Mouse (Mus musculus) heart, postnatal 10 days (tissue): ENCODE data around the gene Ap3b1. TPM values are rescaled to one million over a fixed set of nuclear protein-coding genes. Genes with fewer than 3 reads are reported as not detected.
"Not testable (repeated sequence)": the region's sequence is repeated elsewhere in the genome, so short reads cannot be mapped to it uniquely, and the experiment has no call there.

Experiments used
- DNase-seq, 2 experiments: peaks; one replicate each; pipeline ENCODE4 v3.0.0; 2021
- intact Hi-C: fragments of 180-260 bp; cut with DNase I; formaldehyde crosslinking; loops from one replicate; pipeline ENCODE4 v1.15.1; 2025
- total RNA-seq, 2 experiments: library from RNA; stranded (reverse); gene quantifications; 2 replicates each; pipeline ENCODE4 v1.2.3; 2021

Ap3b1 gene
- 10 to 100 TPM; 27.7 to 32.7 TPM for total RNA-seq

DNA sequence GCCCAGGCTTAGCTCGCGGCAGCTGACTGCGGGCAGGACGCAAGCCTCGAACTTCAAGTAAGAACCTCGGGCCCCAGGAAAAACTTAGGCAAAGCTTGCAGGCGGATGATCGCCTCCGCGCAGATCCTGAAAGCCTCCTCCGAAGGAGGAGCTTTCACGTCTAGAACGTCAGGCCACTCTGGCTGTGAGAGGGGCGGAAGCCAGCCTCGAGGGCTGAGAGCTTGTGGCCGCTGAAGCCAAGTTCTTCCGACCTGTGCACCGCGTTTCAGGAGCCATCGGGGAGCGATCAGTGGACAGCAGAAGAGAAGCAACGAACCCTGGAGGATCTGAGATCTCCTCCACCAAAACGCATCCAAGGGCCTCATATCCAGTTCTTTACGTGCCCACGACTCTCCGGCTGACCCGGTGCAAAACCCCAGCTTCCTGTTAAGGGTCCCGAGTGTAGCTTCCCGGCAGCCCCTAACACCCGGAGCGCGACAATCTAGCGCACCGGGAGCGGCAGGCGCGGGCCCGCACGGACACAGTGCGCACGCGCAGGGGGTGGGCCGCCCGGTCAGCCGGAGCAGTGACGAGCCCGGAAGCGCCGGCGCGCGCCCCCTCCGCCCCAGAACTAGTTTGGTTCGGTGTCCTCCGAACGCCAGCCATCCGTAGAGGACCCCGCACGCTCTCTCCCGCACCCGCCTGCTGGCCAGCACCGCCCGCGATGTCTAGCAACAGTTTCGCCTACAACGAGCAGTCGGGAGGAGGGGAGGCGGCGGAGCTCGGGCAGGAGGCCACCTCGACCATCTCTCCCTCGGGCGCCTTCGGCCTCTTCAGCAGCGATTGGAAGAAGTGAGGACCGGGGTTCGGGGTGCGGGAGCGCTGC, at the start of gene Ap3b1:
Gene Ap3b1, plus strand, starts transcription at position 560 of the 865 bp plus-strand sequence.
- DNase-seq, result peak; percentile 93
- intact Hi-C loops, result loop anchor here (5.0 kb wide), 1 partner anchor 71 kb away; the partner anchor contains the start of gene Scamp1

DNA sequence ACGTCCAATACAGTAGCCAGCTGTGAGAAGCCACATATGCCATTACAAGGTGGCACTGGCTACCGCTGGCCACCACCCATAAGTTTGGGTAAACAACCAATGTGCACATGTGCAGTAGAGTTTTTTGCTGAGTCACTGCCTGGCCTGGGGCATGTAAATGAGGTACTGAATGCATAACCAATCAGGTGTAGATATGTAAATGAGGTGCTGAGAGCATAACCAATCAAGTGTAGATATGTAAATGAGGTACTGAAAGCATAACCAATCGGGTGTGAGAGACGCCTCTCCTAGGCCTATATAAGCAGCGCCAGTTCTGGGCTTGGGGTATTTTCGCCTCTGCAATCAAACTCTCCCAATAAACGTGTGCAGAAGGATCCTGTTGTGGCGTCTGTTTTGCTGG, 45.9 kb upstream of the Ap3b1 start:
- DNase-seq, intact Hi-C loops: not testable (repeated sequence)

DNA sequence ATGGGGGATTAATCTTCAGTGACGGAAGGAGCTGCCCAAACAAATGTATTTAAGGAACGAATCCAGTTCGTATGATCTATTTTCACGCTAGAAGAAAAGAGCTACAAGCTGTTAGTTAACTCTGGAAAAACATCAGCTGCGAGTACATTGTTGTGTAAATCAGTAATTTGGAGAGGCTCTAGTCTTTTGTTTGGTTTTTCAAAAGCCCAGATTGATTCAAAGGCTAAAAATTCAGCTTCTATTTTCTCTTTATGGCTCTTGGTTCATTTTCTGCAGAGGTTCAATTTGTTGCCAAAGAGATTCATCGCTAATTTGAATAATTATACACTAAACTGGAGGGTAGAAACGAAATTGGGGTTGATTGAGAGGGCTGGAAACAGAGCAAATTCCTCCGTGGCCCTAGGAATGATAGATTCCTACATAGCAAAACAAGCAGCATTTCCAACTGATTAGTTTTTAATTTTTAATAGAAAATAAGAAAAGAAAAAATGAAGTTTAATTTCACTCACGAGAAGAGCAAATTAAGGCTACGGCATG, 41.7 kb upstream of the Ap3b1 start:
- intact Hi-C loops, result no loop called here
- DNase-seq, result no peak

DNA sequence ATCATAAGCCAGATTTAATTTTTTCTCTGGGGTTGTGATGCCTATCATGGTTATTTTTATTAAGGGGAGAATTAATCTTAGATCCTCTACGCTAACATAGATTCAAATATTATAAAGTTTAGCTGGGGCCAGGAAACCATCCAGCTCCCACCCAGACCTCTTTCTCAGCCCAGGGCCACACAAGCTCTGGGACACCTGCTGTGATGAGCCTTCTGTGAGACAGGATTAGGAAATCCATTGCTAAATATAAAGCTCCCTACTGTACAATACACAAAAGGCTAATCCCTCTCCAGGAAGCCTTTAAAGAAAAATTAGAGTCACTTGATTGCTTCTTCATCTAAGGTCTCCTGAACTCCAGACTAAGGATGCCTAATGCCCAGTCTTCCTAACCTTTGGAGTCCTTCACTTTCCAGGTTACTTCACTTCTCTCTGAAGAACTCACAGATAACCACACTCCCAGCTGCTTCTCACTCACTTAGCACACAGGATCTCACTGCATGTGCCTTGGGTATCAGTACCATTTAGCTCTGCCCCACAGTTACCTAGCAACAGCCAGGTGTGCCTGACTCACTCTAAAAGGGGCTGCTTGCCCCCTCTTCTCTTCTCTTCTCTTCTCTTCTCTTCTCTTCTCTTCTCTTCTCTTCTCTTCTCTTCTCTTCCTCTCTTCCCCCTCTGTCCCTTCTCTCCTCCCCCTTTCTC, 37.5 kb upstream of the Ap3b1 start:
- no peak for DNase-seq
- intact Hi-C loops, result no loop called here

DNA sequence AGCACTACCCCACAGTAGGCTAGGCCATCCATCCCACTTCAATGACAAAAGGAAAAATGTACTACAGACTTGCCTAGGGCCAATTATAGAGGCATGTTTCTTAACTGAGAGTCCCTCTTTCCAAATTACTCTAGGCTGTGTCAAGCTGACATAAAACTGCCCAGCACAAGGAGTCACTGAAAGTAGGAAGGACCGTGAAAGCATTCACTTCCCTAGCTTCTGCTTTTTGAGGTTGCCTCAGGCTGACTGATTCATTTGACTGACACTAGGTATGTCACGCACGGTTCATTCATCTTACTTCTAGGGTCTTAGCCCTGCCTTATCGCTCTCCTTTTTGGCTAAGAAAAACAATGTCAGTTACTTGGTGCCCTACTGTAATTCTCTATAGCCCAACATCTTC, 36.3 kb upstream of the Ap3b1 start:
- intact Hi-C loops, result no loop called here
- DNase-seq, result no peak

DNA sequence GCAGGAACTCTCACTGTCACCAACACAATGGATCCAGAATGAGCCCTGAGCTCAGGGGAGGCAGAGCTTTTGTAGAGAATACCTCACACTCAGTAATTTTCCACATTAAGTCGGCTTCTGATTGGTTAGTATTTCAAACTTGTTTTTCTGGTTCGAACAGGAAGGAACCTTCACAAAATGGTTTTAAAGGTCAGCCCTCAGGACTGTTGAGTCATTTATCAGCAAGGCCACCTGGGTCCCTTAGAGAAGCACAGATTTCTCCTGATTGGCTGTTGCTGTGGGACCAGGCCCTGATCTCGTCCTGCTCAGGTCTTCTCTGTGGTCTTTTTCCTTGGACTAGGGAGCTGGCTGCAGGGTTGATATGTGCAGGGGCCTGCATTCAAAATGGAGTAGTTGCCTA, 30.7 kb upstream of the Ap3b1 start:
- peak in 1 of 2 experiments; percentile 9 for DNase-seq
- intact Hi-C loops, result no loop called here

DNA sequence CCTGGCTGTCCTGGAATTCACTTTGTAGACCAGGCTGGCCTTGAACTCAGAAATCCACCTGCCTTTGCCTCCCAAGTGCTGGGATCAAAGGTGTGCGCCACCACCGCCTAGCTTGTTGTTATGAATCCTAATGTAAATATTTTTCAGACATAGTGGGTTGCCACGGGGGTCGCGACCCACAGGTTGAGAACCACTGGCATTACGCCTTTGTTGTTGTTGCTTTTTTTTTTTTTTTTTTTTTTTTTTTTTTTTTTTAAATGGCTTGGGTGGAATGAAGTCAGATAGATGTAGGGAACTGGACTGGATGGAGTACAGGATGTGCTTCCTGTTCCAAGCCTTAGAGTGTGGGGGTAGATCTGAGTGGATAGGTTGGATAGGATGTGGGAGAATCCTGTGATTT, 29.8 kb upstream of the Ap3b1 start:
- DNase-seq, intact Hi-C loops: not testable (repeated sequence)

DNA sequence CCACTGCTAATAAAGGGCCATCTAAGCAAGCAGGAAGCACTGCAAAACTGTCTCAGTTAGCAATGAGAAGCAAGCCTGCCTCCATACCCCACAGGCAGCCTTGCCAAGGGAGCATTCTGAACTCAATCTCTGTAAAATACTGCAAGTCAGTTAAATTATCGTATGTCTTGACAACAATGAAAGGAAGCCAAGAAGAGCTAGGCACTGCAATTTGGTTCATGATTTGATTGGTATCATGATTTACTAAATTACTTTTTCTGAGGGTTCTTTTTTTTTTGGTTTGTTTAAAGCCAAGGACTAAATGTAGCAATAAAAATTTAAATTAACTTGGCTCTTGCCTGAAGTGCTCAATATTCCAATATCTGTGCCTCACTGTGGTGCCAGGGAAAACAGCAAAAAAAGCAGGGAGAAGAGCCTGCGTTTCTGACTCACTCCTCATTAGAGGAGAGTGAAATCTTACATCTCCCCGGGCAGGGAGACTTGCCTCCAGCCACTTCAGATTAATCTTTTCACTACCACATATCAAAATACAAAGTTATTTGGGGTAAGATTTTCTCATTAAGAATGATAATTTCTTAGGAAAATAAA, 28.3 kb upstream of the Ap3b1 start:
- DNase-seq, result no peak

DNA sequence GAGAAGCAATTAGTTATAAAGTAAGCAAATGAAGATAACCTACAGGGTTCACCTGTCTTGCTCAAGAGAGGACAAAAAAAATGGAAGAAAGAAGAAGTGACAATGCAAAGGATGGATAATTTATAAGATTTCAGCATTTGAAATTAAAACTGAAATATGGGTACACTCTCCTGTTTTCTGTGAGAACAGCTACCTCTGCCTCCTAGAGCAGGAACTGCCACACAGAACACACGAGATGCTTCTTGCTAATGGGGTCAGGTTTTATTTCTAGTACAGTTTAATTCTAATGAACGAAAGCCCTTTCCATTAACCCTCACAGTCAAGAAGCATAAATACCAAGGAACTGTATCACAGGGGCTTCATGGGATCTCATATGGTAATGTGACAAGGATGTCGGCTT, 20.4 kb upstream of the Ap3b1 start:
- DNase-seq, result no peak
- intact Hi-C loops, result no loop called here

More for the DNA sequence above, 28.3 kb upstream of the Ap3b1 start:
- intact Hi-C loops, result no loop called here

DNA sequence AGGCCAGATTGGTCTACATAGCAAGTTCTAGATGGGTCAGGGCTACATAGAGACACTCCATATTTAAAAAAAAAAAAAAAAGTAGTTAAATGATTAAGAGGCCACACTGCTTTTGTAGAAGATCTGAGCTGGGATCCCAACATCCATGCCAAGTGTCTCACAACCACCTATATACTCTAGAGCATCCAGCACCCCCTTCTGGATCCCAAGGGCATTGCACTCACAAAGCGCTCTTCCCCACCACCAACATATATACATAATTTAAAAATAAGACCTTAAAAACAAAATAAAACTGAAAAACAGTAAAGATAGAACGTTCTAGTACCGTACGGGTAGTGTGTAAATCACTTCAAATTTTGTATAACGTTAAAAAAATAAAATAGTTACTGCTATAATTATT, 15.6 kb upstream of the Ap3b1 start:
- no peak for DNase-seq
- intact Hi-C loops, result no loop called here

DNA sequence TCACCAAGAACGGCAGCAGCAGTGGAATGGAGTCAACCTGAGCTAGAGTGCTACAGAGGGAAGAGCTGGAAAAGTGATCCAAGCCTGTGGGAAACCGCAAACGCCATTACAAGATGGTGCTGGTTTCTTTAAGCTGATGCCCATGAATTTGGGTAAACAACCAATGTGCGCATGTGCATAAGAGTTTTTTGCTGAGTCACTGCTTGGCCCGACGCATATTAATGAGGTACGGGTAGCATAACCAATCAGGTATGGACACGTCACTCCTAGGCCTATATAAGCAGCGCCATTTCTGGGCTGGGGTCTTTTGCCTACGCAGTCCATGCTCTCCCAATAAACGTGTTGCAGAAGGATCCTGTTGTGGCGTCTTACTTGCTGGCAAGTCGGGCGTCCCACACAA, 14.2 kb upstream of the Ap3b1 start:
- DNase-seq, intact Hi-C loops: not testable (repeated sequence)

DNA sequence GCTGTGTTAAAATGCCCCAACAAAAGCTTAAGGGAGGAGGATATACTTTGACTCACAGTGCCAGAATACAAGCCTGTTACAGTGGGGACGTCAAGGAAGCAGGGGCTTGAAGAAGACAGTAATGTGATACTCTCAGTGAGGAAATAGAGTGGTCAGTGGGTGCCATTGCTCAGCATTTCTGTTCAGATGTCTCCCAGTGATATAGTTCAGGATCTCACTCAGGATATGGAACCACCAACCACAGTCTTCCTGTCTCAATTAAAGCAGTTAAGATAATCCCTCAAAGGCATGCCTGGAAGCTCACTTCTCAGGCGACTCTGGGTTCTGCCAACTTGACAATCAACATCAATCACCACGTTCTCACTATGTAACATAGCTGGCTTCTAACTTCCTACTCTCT, 4.2 kb upstream of the Ap3b1 start:
- DNase-seq, result no peak
- intact Hi-C loops, result no loop called here

DNA sequence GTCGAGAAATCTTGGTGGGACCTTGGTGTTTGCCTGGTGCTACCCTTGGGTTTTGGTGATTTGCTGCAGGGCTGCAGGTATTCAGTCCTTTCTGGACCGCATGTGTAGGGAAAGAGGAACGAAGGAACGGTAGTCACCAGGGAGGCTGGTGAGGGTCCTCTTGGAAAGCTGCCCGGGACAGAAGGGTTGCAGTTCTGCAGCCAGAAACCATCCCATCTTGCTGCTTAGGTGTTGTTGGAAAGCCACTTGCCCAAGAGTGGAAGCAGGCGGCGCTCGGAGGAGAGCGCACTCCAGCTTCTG, 709 bp upstream of the Ap3b1 start:
- DNase-seq, result no peak
- intact Hi-C loops, result loop anchor here (5.0 kb wide), 1 partner anchor 71 kb away; the partner anchor contains the start of gene Scamp1

DNA sequence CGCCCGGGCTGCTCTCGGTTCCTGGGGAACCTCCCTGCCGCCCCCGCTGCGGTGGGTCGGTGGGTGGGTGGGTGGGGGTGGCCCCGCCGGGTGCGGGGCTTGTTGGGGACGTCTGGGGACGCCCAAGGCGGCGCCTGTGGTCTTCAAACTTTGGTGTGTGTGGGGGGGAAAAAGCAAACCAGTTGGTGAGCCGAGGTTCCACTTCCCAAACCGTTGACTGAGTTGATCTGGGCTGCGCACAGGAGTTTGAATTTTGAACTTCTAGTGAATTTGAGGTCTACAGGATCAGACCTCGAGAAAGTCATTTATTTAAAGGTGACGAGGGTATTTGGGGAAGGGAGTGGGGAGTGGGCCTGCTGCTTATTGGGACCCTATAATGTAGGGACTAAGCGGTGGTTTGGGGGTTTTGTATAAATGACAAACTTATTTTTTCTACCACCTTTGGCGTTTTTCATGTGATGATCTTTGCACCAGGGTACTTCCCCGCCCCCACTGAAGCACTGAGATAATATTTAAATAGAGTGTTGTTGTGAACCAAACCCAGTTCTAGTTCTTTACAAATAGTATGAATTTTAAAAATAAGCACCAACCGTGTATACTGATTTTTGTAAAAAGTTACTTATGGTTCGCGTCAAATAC, 641 bp downstream of the Ap3b1 start:
- DNase-seq, result no peak
- intact Hi-C loops, result loop anchor here (5.0 kb wide), 1 partner anchor 72 kb away; the partner anchor contains the start of gene Scamp1

DNA sequence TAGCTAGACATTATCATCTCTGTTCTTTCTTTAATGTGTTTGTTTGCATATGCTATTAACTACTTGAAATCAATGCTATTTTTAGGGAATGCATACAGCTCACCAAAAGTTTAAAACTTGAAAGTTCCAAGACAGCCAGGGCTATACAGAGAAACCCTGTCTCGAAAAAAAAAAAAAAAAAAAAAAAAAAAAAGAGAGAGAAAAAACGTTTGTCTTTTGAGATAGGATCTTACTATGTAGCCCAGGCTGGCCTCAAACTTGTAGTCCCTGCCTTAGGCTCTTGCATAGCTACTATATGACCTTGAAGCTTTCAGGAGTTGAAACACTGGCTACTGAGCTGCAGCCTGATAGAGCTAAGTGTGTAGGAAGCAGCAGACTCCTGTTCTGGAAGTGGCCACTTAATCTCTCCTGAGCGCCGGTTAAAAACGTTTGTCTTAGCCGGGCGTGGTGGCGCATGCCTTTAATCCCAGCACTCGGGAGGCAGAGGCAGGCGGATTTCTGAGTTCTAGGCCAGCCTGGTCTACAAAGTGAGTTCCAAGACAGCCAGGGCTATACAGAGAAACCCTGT, 2.3 kb downstream of the Ap3b1 start:
- intact Hi-C loops, DNase-seq: not testable (repeated sequence)

DNA sequence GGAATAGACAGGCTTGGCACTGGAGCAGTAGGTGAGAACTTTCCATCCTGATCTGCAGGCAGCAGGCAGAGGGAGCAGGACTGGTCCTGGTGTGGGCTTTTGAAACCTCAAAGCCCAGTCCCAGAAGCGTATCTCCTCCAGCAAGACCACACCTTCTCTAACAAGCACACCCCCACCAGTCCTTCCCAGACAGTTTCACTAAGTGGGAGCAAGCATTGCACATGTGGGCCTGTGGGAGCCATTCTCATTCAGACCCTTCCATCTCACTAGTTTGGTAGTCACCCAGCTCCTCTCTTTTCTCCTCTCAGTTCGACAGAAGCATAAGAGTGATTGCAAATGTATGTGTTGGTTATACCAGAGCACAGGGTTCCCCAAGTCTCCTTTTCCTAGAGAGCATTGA, 5.6 kb downstream of the Ap3b1 start:
- intact Hi-C loops, result no loop called here

DNA sequence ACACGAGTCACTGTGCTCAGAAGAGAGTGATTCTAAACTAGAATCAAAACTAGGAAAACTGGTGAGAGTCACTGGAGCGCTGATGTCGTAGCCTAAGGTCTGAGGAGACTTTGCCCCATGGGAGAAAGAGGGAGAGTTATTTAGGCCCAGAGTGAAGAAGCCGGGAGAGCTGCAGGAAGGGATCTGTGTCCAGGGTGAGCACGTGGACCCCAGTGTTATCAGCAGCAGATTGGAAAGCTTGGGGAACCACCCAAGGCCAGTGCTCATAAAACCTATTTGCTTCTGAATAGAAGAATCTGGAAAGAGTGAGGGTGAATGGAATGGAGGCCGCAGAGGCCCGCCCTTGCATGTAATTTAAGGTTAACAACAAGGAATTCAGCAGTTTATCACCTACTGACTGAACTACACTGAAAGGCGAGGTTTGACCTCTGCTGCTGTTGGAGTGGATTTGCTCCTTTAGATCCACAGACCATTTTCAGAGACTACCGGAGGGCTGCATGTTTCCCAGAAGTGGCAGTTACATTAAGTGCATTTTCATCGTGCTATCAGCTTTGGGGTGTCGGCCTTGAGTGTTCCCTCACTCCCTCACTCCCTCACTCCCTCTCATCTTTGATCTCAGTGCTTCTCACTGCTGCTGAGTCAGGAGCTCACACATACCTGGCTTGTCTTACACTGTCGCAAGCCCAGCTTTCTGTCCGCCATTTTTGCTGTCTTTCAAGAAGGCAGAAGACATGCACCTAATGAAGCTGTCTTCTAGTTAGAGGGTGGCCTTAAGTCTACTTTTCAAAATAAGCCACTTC, 6.5 kb downstream of the Ap3b1 start:
- intact Hi-C loops, result no loop called here
- DNase-seq, result no peak

More for the DNA sequence above, 5.6 kb downstream of the Ap3b1 start:
- DNase-seq, result no peak

DNA sequence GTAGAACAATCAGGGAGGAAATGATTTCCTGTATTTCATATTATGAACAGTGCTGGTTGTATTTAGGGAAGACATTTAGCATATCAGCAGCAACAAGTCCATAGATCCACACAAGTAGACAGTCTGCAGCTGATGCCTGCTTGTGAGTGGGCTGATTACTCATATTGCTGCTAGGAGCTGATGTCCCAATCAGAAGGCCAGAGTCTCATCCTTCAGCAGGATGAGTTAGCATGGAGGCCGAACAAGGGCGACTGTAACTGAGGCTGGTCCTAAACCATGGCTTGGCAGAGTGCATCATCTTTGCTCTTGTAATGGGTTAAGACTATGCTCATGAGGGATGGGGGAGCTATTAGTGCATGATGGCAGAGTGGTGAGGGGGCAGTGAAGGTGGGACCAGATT, 9.1 kb downstream of the Ap3b1 start:
- DNase-seq, result no peak
- intact Hi-C loops, result no loop called here

DNA sequence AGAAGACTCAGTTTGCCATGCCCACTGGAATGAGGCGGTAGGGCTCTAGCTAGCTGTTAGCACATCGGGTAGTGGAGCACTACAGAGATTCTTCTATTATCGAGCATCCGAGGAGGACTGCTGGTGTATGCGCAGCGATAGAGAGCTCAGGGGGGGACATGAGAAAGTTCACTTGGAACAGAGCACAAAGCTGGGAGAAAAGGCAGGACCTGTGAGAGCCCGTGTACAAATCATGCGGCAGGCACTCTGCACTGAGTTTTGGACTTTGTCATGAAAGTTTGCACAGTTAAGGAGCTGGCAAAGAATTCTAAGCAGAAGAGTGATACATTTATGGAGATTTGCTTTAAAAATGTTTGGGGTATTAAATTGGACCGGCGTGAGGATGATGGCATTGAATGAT, 11.8 kb downstream of the Ap3b1 start:
- intact Hi-C loops, result no loop called here
- DNase-seq, result no peak

DNA sequence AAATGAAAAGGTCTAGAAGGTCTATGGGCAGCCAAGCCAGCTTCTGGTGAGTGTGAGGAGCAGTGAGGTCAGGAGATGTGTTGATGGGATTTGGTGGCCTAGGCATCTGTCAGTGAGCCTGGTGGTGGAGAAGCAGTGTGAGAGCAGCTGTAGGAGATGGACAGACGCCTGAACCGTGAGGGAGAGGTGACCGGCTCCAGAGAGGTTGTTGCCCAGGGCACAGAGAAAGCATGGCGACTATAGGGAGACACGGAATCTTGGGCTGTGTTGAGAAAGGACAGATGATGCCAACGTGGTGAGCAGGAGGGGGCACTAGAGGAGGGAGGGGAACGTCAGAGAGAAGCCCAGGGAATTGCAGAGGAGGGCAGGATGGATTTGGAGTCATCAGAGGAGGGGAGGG, 13.3 kb downstream of the Ap3b1 start:
- DNase-seq, result no peak
- intact Hi-C loops, result no loop called here
